Mouse (Mus musculus): ENCODE measurements at regions not wholly inside any gene's neighbourhood (a gene's known extent, or its start where the extent isn't known, plus 50 kb on each side); places are given as distances from the start of the nearest gene placed in this dataset.

GRCm38 (mm10) chr13:102522080-102522479 lies 171.3 kb upstream of the Cd180 start:
- no peak for TF ChIP-seq CTCF (conservative IDR thresholded peaks at IDR 0.05; ENCODE audit: low read length)
- no peak for TF ChIP-seq POU5F1 (IDR thresholded peaks at IDR 0.05; ENCODE audit: borderline replicate concordance, low read length)

Measured in E14TG2a.4 (cell line).